Mouse (Mus musculus) stomach, postnatal 0 days (tissue): ENCODE results near the gene P2rx6.
"Not testable (repeated sequence)": the region's sequence is repeated elsewhere in the genome, so short reads cannot be mapped to it uniquely, and the experiment has no call there.

Experiments used
- CTCF ChIP-seq: IDR thresholded peaks from 2 replicates; pipeline ENCODE4 v1.5.1; 2016; ENCODE audit warnings: antibody characterized with exemption, low read depth, mild to moderate bottlenecking, moderate library complexity
- EP300 ChIP-seq: optimal IDR thresholded peaks from 2 replicates; pipeline ENCODE3; 2016; ENCODE audit warnings: antibody characterized with exemption

DNA sequence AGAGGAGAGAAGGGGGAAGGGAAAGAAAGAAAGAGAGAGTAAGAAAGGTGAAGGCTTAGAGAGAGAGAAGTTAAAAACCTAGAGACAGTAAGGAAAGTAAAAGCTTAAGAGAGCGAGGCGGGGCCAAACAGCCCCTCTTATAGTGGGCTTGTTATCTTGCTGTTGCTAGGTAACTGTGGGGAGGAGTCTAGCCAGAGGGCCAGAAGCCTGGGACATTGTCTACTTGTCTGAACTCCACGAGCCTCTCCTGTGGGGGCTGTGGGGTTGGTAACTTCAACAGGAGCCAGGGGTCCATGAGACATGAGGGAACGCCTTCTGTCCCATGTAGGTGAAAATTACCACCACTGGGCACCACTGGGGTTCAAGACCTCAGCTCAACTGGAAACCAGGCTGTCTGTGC lies 7.0 kb upstream of the P2rx6 start:
- not testable (repeated sequence) for TF ChIP-seq CTCF, EP300
